Mouse (Mus musculus) cerebellum, postnatal 10 days (tissue): ENCODE results near the gene Hoxa9.
A peak's percentile ranks its signal among the peaks of the same experiment; 100 is the strongest.

Source experiments
- DNase-seq, 2 experiments: peaks; one replicate each; pipeline ENCODE4 v3.0.0; 2021; ENCODE audit warnings: mixed read lengths in 2 of 2

Hoxa9 gene

DNA sequence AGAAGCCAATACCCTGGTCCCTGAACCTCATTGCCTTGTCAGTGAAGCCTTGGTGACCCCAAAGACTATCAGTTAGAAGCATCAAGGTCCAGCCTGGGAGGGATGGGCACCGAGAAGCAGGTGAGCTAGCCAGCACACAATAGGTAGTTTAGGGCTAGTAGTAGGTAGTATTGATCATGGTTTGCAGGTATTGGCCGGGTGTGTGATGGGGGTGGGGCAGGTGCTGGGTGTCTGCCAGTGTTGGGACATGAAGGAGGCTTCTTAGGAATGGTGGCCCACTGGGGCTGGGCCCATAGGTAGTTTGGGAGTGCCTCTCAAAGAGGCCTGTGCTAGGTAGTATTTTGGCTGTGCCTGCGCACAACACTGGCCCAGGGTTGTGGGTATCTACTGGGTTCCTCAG, 15.8 kb downstream of the Hoxa9 start:
- DNase-seq: peak in 1 of 2 experiments; percentile 14

GRCm38 (mm10) chr6:52214271-52214670, 16.6 kb downstream of the Hoxa9 start:
- DNase-seq: peak in 1 of 2 experiments; percentile 10

DNA sequence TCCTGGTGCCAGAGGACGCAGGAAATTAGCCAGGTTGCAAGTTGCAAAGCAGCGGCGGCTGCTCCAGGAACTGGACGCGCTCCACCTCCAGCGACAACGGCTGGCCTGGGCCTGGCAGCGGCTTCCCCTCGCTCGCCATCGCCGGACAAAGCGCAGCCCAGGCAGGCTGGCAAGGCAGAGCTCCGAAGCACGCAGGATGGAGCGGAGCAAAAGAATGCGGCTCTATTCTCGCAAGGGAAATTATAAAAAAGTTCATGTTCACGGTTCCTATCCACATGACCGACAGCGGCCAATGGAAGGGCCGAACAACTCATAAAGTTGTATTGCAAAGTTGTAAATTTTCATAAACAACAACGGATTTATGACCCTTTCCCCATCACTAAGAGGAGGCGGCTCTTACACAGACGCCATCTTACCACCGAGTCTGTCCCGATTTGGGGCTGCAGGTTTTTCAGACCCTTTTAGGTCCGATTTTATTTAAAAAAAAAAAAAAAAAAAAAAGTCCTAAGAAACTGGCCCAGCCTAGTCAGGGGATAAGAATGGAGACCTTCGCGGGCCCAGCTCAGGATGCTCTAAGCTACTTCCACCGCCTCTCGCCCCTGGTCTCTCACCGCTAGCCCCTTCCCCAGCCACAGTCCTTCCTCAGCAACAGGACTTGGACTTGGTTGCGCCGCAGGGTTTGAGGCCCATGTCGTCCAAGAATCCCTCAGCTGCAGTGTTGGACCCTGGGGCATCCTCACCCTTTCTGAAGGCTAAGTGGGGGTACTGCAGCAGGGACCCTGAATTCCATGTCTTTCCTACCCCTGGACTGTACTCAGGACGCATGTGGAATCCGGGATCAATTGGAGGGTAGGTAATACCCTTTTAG, 17.5 kb downstream of the Hoxa9 start, which contains the start of the genes Hoxa3 and Gm28308:
Hoxa3 (minus strand) TSS at position 218 of the 868 bp plus-strand sequence.
Gm28308 (minus strand) TSS at position 221 of the 868 bp plus-strand sequence.
- DNase-seq: no peak

DNA sequence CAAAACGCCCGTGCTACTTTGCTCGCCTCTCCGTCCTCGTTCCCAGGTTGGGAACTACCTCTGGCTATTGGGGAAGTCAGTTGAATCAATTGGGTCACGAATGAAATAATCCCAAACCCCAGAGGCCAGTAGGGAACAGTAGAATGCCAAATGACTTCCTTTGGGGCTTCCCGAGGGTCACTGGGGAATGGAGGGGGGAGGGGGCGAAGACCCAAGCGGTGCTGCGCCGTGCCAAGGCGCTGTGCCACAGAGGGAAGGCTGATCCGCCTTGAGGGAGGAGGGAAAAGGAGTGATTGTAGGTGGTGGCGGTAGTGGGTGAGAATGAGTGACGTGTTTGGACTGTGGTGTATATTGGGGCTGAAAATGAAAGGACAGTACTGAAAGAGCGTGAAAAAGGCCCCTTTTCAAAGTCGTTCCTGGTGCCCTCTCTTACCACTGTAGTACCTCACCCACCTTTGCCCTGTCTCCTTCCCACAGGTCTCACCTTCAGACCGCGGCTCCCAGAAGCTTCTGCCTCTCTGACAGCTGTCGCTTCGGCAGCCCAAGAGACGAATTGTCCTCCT, 18.3 kb downstream of the Hoxa9 start:
- no peak for DNase-seq

DNA sequence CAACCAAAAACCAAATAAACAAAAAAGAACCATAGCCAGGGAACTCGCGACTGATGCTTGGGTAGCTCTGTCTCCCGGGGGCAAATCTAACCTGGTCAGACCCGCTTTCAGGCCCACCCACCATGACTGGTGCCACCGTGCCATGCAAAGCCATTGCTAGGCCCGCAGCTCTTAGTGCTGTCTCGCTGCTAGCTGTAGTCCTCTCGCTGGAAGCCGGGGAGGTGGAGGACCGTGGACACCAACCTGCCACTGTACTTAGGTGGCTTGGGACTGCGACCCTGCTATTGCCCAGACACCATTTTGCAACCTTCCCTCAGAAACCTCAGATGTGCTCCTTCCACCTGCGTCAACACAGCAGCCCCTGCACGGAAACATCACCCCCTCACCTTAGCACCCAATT, 18.9 kb downstream of the Hoxa9 start:
- DNase-seq: peak; percentile 16 to 38

GRCm38 (mm10) chr6:52211170-52211935, 19.5 kb downstream of the Hoxa9 start:
- DNase-seq: peak; percentile 85 to 87

DNA sequence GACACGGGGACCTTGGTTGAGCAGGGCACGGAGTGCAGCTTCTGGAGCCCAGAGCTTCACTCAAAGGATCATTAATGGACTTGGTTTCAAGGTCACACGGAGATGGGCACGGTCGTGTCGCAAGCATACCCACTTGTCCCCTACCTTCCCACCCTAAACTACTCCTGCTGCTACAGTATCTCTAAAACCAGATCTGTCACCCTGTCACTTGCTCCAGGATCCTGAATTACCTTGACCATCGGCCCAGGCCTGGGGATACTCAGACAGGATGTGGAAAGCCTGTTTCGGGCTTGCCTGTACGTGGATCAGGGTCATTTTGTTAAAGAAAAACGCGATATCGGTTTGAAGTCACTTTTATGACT, 21.2 kb downstream of the Hoxa9 start:
- DNase-seq: peak in 1 of 2 experiments; percentile 20

DNA sequence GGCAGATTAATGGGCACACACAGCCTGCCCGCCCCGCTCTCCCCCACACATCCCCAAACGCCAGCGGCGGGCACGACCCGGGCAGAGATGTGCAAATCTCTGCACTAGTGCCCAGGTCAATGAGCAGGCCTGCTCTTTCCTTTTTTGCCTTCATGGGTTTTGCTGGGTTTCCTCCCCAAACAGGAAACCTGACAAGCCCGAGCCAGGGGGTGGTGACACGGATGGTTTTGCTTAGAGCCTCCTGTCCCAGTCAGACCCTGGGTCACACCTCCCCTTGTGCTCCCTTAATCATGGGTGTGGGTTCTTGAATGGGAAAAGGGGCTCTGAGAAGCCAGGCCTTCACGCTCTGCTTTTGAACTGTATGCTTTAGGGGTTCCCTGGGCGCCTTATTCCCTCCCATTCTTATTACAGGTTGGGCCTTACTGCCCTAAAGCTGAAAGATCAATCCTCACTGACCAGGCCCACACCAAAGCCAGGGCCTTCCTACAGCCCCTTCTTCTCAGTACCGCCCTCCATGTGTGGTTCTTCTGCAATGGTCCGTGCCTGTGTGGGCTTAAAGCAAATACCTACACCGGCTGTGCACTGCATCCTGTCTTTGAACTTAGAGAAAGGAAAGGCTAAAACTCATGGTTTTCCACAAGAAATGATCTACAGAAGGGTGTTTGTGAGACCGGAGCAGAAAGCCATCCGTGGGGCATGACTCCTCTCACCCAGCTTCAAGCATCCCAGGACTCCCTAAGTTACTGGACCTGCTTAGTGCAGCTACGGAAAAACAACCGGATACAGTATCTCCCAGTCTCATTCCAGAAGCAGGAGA, 21.8 kb downstream of the Hoxa9 start:
- peak in 1 of 2 experiments; percentile 17 for DNase-seq

DNA sequence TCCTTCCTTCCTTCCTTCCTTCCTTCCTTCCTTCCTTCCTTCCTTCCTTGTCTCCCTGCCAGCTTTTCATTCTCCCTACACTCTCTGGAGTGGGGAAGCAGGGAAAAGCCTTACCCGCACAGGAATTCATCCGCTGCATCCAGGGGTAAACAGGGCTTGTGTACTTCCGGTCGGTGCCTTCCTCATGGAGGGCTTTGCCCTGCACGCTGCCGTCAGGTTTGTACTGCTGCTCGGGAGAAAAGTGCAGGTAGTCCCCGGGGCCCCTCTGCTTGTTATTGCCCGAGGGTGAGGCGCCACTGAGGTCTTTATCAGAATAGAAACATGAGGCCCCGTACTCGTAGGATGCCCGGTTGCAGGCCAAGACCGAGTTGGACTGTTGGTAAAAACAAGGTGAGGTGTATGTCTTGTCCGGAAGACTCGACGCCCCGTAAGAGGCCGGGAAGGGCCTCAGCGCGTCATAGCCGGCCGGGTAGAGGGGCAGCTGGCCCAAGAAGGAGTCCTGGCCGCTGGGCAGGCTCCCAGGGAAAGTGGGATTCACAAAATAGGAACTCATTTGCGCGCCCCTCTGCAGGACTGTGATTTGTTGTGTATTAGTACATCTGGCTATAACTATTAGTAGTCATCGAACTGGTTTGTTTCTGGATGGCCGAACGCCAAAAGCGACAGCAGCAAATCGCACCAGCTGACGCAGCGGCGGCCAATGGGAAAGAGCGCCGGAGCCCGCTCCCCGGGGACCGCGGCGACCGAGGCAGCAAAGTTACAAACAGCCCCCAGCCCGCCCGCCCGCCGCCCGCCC, 22.6 kb downstream of the Hoxa9 start, which contains the start of gene Hoxa6:
Hoxa6 (minus strand) TSS at position 651 of the 796 bp plus-strand sequence.
- DNase-seq: peak; percentile 35 to 36

DNA sequence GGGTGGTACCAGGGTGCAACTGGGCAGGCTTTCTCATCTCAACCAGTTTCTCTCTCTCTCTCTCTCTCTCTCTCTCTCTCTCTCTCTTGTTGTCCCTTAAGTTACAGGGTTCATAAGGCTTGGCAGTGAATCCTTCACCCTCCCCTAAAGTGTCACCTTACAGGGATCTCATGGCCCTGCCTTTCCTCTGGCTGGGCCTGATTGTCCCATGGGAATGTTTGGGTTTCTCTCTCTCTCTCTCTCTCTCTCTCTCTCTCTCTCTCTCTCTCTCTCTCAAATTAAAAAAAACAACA, 23.3 kb downstream of the Hoxa9 start:
- no peak for DNase-seq

- no peak for DNase-seq
Measured at GRCm38 (mm10) chr6:52206882-52207683, 23.8 kb downstream of the Hoxa9 start.

DNA sequence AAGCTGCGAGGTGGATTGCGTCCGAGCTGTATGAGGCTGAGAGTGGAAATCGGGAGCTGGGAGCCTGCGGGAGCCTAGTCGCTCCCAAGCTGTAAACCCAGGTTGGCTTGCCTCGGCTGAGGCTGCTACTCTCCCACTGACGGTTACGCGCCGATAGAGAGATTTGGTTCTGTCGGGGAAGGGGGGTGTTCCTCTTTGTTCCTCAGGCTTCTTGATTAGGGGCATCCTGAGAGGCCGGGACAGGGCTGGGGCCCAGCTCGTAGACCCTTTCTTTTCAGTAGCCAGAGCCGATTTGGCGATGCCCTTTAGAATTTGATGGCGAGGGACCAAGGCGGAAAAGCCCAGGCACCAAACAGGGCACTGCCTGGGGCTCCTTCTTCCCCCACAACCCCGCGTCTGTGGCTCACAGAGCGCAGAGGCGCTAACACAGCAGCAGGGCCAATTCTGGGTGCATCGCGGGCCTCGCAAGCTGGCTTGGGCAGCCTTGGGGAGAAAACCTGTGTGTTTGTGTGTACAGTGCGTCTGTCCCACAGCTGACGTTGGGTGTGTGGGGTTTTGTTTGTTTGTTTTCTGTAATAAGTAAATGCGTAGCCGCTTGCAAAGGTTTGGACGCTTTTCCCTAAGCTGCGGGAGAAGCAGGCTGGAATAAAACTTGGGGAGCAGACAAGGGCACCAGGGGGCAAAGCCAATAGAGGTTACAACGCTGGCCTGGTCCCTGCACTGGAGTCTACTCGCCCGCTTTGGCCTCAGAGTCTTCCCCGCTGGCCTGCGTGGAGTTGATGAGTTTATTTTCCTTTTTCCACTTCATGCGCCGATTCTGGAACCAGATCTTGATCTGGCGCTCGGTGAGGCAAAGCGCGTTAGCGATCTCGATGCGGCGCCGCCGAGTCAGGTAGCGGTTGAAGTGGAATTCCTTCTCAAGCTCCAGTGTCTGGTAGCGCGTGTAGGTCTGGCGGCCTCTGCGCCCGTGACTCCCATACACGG, 25.0 kb downstream of the Hoxa9 start:
- DNase-seq: peak in 1 of 2 experiments; percentile 36

GRCm38 (mm10) chr6:52205221-52205620, 25.7 kb downstream of the Hoxa9 start:
- peak in 1 of 2 experiments; percentile 36 for DNase-seq

- peak; percentile 67 to 71 for DNase-seq
Measured at GRCm38 (mm10) chr6:52204050-52204752, 26.7 kb downstream of the Hoxa9 start, which contains the start of gene Hoxa5. TSS of gene Hoxa5 (minus strand) at chr6:52204587.

GRCm38 (mm10) chr6:52203371-52204049, 27.4 kb downstream of the Hoxa9 start:
- peak; percentile 37 to 40 for DNase-seq

DNA sequence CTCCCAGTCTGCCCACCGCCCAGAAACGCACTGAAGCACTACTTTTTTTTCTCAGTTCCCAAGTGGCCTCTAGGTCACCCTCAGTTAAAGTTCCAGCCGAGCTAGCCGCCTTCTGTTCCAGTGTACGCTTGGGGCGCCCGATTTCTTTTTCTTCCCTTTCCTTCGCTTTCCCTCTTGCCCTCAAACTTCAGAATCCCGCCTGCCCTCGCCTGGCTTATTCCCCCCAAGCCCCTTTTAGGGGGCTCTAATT, 27.8 kb downstream of the Hoxa9 start:
- DNase-seq: no peak

- DNase-seq: peak in 1 of 2 experiments; percentile 23
Measured at GRCm38 (mm10) chr6:52202362-52203120, 28.3 kb downstream of the Hoxa9 start.

- no peak for DNase-seq
Measured at GRCm38 (mm10) chr6:52201269-52201668, 29.6 kb downstream of the Hoxa9 start.
